Mouse (Mus musculus) heart, adult 2 months (tissue): ENCODE measurements around the gene Gdf15.

Experiments
- CTCF ChIP-seq: fragments of 200-600 bp; IDR thresholded peaks from 2 replicates; pipeline ENCODE4 v1.8.1; 2022; ENCODE audit warnings: antibody characterized with exemption, mild to moderate bottlenecking, moderate library complexity
- EP300 ChIP-seq: fragments of 200-500 bp; IDR thresholded peaks from 2 replicates; pipeline ENCODE4 v1.6.1; 2011; ENCODE audit warnings: low read depth, low read length, control low read depth; ENCODE audit not compliant: insufficient read depth
- POLR2A ChIP-seq: fragments of 200-500 bp; IDR thresholded peaks from 2 replicates; pipeline ENCODE4 v1.6.1; 2011; ENCODE audit warnings: mild to moderate bottlenecking, low read depth, low read length, control low read depth; ENCODE audit not compliant: insufficient read depth

- TF ChIP-seq CTCF (no peak), EP300 (no peak), POLR2A (no peak)
These were observed 23.4 kb downstream of the Gdf15 start, which contains the start of gene Ssbp4 for GRCm38 (mm10) chr8:70608749-70609367.
